Mouse (Mus musculus): ENCODE results near the gene Hemk1.
A peak's percentile ranks its signal among the peaks of the same experiment; 100 is the strongest.

Hemk1 gene

GRCm38 (mm10) chr9:107338172-107338883 is at the start of gene Hemk1:
Gene Hemk1 (minus strand): TSS chr9:107338350.
- DNase-seq (ENCODE audit: low spot score in 2 of 2): peak; percentile 64 to 80

GRCm38 (mm10) chr9:107387708-107388107 is 49.6 kb upstream of the Hemk1 start:
- no peak for DNase-seq (ENCODE audit: low spot score in 2 of 2)

- DNase-seq (ENCODE audit: low spot score in 2 of 2): no peak
Observed at GRCm38 (mm10) chr9:107386722-107387121, 48.6 kb upstream of the Hemk1 start.

DNA sequence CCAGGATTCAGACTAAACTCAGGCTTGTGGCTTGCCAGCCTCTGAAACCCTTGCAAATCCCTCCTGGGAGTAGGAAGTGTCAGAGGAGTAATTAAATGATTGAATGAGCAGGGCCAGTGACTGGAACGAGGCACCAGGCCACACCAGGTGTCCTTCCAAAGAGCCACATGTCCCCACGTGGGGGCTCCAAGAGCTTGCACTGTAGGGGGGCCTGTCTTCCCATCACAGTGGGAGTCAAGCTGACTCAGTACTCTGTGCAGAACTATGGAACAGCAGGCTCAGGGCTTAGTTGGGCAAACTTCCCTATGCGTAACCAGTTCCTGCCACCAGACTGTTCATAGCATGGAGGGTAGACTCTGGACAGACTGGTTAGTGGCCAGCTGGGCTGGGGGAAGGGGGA is 46.2 kb upstream of the Hemk1 start:
- no peak for DNase-seq (ENCODE audit: low spot score in 2 of 2)

GRCm38 (mm10) chr9:107381723-107382122 is 43.6 kb upstream of the Hemk1 start:
- DNase-seq (ENCODE audit: low spot score in 2 of 2): no peak

GRCm38 (mm10) chr9:107377961-107378512 is 39.9 kb upstream of the Hemk1 start:
- no peak for DNase-seq (ENCODE audit: low spot score in 2 of 2)

DNA sequence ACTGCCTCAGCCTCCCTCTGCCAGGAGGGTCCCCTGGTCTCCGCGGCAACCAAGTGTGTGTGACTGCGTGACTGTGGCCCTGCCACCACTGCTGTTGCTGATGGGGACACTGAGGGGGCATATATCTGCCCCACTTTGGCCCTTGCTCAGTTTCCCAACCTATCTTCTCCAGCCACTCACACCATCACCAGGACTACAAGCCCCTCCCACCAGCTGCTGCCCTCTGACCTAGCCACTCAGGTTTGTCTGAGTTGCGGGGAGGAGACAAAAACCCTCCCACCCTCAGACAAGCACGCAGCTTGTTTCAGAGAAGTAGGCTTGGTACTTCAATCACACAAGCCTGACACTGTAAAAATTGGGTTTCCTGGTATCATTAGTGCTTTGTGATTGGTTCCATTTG is 37.3 kb upstream of the Hemk1 start:
- DNase-seq (ENCODE audit: low spot score in 2 of 2): no peak

DNA sequence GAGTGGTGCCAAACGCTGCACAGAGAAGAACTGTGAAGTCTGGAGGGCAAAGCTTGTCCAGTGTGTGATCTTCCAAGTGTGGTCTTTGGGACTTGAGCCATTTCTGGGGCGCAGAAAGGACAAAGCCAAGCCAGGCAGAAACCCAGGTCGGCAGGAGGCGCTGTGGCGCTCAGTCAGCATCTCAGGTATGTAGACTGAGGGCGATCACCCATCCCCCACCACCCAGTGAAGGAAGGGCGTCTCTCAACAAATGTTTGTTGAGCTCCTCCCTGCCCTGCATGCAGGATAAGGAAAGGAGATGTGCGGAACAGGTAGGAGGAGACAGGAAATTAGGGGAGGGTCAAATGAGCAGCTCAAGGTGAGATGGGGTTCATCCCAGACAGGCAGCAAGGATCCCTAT is 36.5 kb upstream of the Hemk1 start:
- DNase-seq (ENCODE audit: low spot score in 2 of 2): no peak

- DNase-seq (ENCODE audit: low spot score in 2 of 2): no peak
Observed at GRCm38 (mm10) chr9:107372441-107372840, 34.3 kb upstream of the Hemk1 start.

GRCm38 (mm10) chr9:107370106-107370463 is 31.9 kb upstream of the Hemk1 start:
- no peak for DNase-seq (ENCODE audit: low spot score in 2 of 2)

- peak; percentile 64 to 77 for DNase-seq (ENCODE audit: low spot score in 2 of 2)
Observed at GRCm38 (mm10) chr9:107369270-107370105, 31.3 kb upstream of the Hemk1 start.

DNA sequence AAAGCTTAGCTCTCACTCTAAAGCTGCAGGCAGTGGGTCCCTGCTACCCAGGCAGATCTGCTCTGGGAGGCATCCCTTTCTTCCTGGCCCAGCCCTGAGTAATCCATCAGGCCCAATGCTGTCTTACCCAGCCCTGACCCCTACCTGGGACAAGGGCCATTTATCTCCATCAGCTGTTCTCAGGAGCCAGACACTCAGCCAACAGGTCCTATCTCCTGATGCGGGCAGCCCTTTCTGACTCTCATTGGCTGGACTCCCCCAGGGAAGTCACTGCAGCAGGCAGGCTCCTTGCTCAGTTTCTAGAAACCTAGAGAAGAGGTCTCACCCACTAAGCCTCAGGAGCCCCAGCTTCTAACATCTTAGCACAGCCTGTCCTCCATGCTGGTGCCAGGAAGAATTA is 30.2 kb upstream of the Hemk1 start:
- peak in 1 of 2 experiments; percentile 21 for DNase-seq (ENCODE audit: low spot score in 2 of 2)

- peak in 1 of 2 experiments; percentile 32 for DNase-seq (ENCODE audit: low spot score in 2 of 2)
Observed at GRCm38 (mm10) chr9:107366644-107367043, 28.5 kb upstream of the Hemk1 start.

DNA sequence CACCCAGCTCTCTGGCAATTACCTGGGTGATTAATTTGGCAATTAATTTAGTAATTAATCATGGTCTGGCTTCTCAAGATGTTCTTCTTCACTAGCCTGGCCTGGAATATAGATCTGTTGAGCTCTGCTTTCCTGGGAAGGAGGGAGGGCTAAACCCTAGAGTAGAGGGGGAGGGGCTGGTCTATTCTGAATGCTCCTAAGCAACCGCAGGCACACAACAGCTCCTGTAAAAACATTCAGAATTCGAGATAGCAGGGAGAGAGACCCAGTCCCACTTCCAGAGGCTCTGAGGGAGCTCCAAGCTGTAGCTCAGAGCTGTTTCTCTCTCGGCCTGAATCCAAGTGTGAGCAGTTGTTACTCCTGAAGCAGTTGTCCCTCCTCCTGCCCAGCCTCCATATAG is 22.8 kb upstream of the Hemk1 start:
- DNase-seq (ENCODE audit: low spot score in 2 of 2): no peak

- peak; percentile 31 to 53 for DNase-seq (ENCODE audit: low spot score in 2 of 2)
Observed at GRCm38 (mm10) chr9:107357651-107358050, 19.5 kb upstream of the Hemk1 start.

DNA sequence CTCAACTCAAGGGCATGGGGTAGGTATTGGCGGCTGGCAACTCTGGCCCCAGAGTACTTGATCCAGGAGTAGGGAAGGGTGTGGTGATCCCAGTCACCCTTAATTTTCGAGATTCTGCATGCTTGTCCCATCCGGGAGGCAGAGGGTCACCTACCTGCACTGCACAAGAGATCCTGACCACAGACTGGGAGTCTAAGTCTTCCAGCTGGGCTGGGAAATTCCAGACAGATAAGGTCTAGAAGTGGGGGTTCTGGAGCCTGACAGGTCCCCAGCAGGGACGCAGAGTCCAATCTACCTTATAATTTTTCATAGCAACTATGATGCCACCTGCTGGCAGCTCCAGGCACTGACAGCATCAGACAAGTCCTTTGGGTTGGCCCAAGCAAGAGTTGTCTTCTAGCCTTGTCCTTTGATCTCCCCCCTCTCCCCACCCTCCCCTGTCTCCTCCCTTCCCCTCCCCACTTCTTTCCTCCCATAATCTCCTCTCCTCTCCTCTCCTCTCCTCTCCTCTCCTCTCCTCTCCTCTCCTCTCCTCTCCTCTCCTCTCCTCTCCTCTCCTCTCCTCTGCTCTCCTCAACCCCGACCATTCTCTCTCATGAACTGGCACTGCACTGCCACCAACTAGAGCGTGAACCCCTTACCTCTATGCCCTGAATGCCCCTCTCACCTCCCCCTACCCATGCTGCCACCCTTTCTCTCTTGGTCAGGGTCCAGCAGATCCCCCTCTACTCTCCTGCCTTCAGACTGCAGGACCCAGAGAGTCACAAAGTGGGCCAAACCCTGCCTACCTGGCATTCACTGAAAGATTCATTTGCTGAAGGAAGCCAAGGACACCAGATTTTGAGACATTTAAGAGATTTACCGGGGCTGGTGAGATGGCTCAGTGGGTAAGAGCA is 18.0 kb upstream of the Hemk1 start:
- DNase-seq (ENCODE audit: low spot score in 2 of 2): peak; percentile 39 to 47

DNA sequence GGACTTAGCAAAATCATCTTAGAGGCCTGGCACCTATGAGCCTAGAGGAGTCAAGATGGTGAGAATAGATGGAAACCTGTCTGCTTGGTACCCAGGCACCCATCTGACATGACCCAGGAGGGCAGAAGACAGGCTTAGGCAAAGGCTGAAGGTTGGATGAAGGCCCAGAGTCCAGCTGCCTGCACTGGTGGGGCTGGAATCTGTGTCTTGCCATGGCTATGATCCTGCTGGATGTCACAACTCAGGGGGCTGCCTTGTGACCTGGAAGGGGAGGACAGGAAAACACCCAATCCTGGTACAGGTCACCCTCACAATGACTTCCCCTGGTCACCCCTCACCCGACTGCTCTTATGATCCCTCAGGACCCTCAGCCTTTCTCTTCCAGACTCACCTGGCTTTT is 16.7 kb upstream of the Hemk1 start:
- DNase-seq (ENCODE audit: low spot score in 2 of 2): no peak

- DNase-seq (ENCODE audit: low spot score in 2 of 2): no peak
Observed at GRCm38 (mm10) chr9:107349321-107349720, 11.2 kb upstream of the Hemk1 start.

DNA sequence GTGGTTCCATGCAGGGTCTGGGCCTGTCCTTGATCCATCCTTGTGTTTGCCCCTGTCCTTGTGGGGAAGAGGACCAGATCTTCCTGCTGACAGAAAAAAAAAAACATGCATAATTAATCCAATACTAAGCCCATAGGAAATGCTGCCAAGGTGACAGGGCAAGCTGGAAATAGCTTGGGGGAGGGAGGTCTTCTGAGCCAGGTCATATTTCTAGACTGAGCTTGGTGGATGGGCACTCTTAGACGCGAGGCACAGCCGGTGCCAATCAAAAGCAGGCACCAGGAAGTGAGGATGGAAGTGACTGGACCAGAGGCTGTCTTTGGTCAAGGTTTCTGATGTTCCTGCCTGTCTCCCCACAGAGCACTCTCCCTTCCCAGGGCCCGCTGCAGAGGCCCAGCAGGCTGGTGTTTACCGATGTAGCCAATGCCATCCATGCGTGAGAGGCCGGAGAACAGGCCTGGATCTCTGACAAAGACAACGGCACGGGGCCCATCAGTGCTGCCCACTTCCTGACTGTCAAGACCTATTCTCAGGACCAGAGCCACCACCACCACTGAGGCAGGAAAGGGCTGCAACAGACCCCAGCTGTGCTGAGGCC is 9.5 kb upstream of the Hemk1 start:
- no peak for DNase-seq (ENCODE audit: low spot score in 2 of 2)

DNA sequence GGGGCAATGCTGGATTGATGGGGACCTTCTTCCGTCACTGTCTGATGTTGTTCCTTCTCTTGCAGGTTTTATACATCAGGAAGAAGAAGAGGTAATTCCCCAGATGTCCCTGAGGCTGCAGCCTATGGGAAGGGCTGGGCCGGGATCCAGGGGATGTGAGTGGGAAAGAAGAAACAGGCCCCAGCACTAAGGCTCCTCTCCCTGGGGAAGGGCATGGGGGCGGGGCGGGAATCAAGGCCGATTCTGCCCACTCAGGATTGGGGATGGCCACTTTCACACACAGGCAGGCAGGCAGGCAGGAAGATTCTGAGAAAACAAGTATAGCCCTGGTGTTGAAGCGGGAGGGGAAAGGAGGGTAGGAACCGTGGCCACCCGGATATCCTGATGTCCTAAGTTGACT is 7.9 kb upstream of the Hemk1 start:
- no peak for DNase-seq (ENCODE audit: low spot score in 2 of 2)

- no peak for DNase-seq (ENCODE audit: low spot score in 2 of 2)
Observed at GRCm38 (mm10) chr9:107344027-107344426, 5.9 kb upstream of the Hemk1 start.

Data from spleen, postnatal 36 days (tissue).